Mouse (Mus musculus): ENCODE data around the gene Lpcat3. TPM values are rescaled to one million over a fixed set of nuclear protein-coding genes. Genes with fewer than 3 reads are reported as not detected.

Lpcat3 gene
- polyA plus RNA-seq, 1 experiment: 282 TPM

DNA sequence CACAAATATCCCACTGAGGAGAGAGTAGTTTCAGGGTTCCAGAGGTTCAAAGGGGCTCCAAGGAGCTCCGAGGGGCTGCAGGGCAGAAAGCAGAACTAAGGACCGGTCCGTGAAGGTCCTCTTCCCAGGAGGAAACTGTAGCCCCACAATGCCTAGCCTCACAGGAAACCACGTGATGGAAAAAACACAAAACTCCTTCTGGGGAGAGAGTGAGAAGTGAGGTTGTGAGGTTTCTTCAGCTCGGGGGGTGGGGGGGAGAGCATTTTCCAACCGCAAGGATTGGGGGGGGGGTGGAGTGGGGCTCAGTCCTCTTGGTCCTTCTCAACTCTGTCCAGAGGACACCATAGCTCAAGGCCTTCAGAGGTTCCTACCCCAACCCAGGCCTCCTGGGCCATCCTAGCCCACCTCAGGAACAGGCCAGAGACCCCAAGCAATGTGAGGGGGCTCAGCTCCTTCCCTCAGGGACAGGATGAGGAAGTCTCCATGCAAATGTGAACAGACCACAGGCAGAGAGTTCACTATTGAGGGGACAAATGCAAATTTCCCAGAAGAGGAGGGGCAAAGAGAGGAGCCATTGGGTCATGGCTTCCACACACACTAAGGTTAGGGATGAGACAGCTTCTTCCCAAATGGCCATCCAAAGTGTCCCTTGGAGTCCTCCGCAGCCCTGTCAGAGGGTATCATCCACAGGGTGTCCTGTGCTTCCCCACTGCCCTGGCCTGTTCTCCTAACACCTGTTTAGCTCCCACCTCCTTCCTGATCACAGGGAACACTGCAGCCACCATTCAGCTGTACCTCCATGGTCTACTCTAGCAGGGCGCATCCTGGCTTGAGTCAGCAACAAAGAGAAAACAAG is 67.3 kb downstream of the Lpcat3 start:
- H3K4me3 ChIP-seq (ENCODE audit: control insufficient read depth, low read depth, low read length): no peak overlapping the region
- no peaks in the 10 kb centered on the region for H3K36me3 ChIP-seq (ENCODE audit: control insufficient read depth, insufficient read depth, low read length)
- H3K27me3 ChIP-seq (ENCODE audit: control insufficient read depth, insufficient read depth, low read length): no peaks in the 10 kb centered on the region
- TF ChIP-seq CTCF (IDR thresholded peaks at IDR 0.05; ENCODE audit: control insufficient read depth, insufficient read depth, insufficient replicate concordance, low read depth, low read length) (no peak), POLR2A (IDR thresholded peaks at IDR 0.05; ENCODE audit: control insufficient read depth, low read depth, low read length) (no peak)
- no peaks in the 10 kb centered on the region for H3K4me1 ChIP-seq (ENCODE audit: control insufficient read depth, insufficient read depth, low read length)
- H3K27ac ChIP-seq (ENCODE audit: control insufficient read depth, insufficient read depth, low read depth, low read length): no peak overlapping the region

DNA sequence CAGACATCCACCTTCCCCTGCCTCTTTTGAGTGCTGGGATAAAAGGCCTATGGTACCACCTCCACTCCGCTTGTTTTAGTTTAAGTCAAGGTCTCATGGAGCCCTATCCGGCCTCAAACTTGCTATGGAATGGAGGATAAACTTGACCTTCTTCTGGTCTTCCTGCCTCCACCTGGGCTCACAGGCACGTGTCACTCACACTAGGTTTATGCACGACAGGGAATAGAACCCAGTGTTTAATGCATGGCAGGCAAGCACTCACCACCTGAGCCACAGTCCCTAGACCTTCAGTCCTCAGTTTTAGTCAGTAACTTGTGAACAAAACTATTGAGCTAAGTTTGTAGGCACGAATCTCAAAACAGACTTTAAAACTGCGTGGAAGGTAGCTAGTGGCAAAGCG is 68.2 kb downstream of the Lpcat3 start:
- Histone ChIP-seq H3K36me3 (ENCODE audit: control insufficient read depth, insufficient read depth, low read length) (no peaks in the 10 kb centered on the region), H3K27ac (ENCODE audit: control insufficient read depth, insufficient read depth, low read depth, low read length) (no peak overlapping the region), H3K4me3 (ENCODE audit: control insufficient read depth, low read depth, low read length) (no peak overlapping the region), H3K27me3 (ENCODE audit: control insufficient read depth, insufficient read depth, low read length) (no peaks in the 10 kb centered on the region), H3K4me1 (ENCODE audit: control insufficient read depth, insufficient read depth, low read length) (no peaks in the 10 kb centered on the region)
- TF ChIP-seq POLR2A (IDR thresholded peaks at IDR 0.05; ENCODE audit: control insufficient read depth, low read depth, low read length) (no peak), CTCF (IDR thresholded peaks at IDR 0.05; ENCODE audit: control insufficient read depth, insufficient read depth, insufficient replicate concordance, low read depth, low read length) (no peak)

DNA sequence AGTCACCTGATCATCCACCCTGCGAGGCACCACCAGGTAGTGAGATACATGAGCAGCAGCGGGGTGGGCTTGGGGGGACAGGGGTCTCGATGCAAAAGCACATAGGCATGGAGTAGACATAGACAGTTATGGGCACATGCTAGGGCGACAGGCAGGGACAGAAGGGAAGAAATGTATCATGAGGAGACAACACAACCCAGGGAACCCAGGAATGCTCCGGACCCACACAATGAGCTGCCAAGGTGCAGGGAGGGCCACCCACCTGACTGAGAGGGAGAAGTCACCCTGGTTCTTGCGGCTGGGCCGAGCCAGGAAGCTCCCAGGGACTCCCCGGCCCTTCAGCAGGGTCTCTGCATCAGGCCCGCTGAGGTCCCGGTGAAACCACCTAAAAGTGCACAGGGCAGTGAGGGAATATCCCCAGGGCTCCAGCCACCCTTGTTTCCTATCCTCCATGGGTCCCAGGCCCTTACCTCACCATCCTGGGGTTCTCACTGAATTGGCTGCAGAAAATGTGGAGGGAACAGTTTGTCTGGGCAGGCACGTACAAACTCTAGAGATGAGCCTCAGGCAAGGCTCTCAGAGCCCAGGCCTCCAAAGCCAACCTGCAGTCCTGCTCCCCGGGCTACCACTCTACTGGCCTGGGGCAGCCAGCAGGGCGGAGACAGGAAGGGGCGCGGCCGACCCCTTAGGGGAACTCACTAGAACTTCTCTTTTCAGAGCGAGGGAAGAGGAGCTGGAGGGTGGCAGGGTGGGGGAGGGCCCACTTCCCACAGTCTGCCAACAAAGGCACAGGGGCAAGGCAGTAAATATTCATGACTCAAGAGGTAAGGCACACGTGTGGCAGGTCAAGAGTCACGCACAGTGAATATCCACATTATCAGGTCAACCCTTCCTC is 69.9 kb downstream of the Lpcat3 start:
- H3K4me1 ChIP-seq (ENCODE audit: control insufficient read depth, insufficient read depth, low read length): no peaks in the 10 kb centered on the region
- H3K36me3 ChIP-seq (ENCODE audit: control insufficient read depth, insufficient read depth, low read length): no peaks in the 10 kb centered on the region
- TF ChIP-seq CTCF (IDR thresholded peaks at IDR 0.05; ENCODE audit: control insufficient read depth, insufficient read depth, insufficient replicate concordance, low read depth, low read length): no peak
- no peak for TF ChIP-seq POLR2A (IDR thresholded peaks at IDR 0.05; ENCODE audit: control insufficient read depth, low read depth, low read length)
- no peaks in the 10 kb centered on the region for H3K27me3 ChIP-seq (ENCODE audit: control insufficient read depth, insufficient read depth, low read length)
- no peak overlapping the region for H3K27ac ChIP-seq (ENCODE audit: control insufficient read depth, insufficient read depth, low read depth, low read length)
- H3K4me3 ChIP-seq (ENCODE audit: control insufficient read depth, low read depth, low read length): no peak overlapping the region

DNA sequence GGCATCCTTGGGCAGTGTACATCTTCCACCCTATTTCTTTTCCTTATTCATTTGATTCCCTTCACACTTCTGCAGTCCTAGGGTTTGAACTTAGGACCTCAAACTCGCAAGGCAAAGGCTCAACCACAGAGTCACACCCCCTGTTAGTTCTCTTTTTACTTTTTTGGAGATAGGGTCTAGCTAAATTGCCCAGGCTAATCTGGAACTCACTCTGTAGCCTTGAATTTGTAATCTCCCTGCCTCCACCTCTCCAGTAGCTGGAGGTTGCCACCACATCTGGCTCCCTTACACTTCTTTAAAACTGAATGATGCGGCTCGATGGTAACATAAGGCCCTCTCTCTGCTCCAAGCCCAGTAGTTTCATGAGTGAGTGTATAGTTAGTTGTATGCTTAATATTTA is 71.6 kb downstream of the Lpcat3 start:
- Histone ChIP-seq H3K4me1 (ENCODE audit: control insufficient read depth, insufficient read depth, low read length) (no peaks in the 10 kb centered on the region; the same call in none of the 2 replicates), H3K27me3 (ENCODE audit: control insufficient read depth, insufficient read depth, low read length) (no peaks in the 10 kb centered on the region), H3K36me3 (ENCODE audit: control insufficient read depth, insufficient read depth, low read length) (no peaks in the 10 kb centered on the region), H3K27ac (ENCODE audit: control insufficient read depth, insufficient read depth, low read depth, low read length) (no peak overlapping the region), H3K4me3 (ENCODE audit: control insufficient read depth, low read depth, low read length) (no peak overlapping the region)
- TF ChIP-seq CTCF (IDR thresholded peaks at IDR 0.05; ENCODE audit: control insufficient read depth, insufficient read depth, insufficient replicate concordance, low read depth, low read length): no peak
- TF ChIP-seq POLR2A (IDR thresholded peaks at IDR 0.05; ENCODE audit: control insufficient read depth, low read depth, low read length): no peak

DNA sequence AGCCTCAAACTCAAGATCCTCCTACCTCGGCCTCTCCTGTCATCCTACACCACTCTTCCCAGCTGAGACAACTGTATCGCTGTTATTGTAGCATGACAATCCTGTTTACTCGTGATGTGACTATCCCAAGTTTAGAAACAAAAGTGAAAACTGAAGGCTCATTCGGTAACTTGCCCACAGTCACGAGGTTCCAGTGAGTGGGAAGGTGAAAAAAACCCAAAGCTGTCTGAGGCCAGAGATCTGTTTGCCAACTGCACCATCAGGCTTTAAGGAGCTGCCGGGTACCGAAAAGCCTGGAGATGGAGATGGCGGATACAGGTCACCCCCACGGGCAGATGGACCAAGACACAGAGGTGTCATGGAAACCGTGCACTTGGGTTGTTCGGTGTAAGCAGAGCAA is 74.2 kb downstream of the Lpcat3 start:
- H3K4me3 ChIP-seq (ENCODE audit: control insufficient read depth, low read depth, low read length): no peak overlapping the region
- H3K4me1 ChIP-seq (ENCODE audit: control insufficient read depth, insufficient read depth, low read length): peaks cover 8% of the 10 kb centered on the region
- no peaks in the 10 kb centered on the region for H3K36me3 ChIP-seq (ENCODE audit: control insufficient read depth, insufficient read depth, low read length)
- TF ChIP-seq CTCF (IDR thresholded peaks at IDR 0.05; ENCODE audit: control insufficient read depth, insufficient read depth, insufficient replicate concordance, low read depth, low read length) (no peak), POLR2A (IDR thresholded peaks at IDR 0.05; ENCODE audit: control insufficient read depth, low read depth, low read length) (no peak)
- H3K27ac ChIP-seq (ENCODE audit: control insufficient read depth, insufficient read depth, low read depth, low read length): no peak overlapping the region
- H3K27me3 ChIP-seq (ENCODE audit: control insufficient read depth, insufficient read depth, low read length): no peaks in the 10 kb centered on the region

DNA sequence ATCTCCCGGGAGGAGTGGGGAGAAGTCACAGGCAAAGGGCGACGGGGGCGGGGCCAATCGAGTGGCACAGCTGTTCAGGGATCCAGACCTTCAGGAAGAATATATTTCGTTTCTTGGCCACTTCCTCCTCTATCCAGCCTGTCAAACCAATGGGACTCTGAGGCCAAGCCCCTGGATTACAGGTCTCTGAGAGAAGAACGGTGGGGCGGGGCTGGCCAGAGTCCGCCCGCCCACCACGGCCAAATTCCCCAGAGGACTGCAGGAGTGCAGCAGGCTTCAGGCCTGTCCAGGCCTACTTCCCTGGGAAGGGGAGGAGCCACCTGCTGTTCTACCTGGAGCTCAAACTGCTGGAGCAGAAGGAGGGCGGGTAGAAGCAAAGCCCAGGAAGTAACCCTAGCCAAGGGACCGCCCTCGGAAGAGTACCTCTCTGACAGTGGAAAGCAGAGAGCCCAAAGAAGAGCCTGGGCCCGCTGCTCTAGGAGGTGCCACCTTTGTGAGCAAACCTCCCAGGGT is 75.7 kb downstream of the Lpcat3 start, which contains the start of gene Ptpn6:
Ptpn6 (minus strand) TSS at position 204 of the 513 bp plus-strand sequence.
- H3K27ac ChIP-seq (ENCODE audit: control insufficient read depth, insufficient read depth, low read depth, low read length): no peak within 1 kb of the TSS

More for the DNA sequence above, 75.7 kb downstream of the Lpcat3 start, which contains the start of gene Ptpn6:
- no peaks in the 10 kb centered on the region for H3K27me3 ChIP-seq (ENCODE audit: control insufficient read depth, insufficient read depth, low read length)
- H3K36me3 ChIP-seq (ENCODE audit: control insufficient read depth, insufficient read depth, low read length): no peaks in the 10 kb centered on the region
- peak within 1 kb of the TSS; percentile 6; the same call in 1 of the 2 replicates for H3K4me3 ChIP-seq (ENCODE audit: control insufficient read depth, low read depth, low read length)
- peaks cover 8% of the 10 kb centered on the region for H3K4me1 ChIP-seq (ENCODE audit: control insufficient read depth, insufficient read depth, low read length)
- TF ChIP-seq CTCF (IDR thresholded peaks at IDR 0.05; ENCODE audit: control insufficient read depth, insufficient read depth, insufficient replicate concordance, low read depth, low read length): no peak
- no peak for TF ChIP-seq POLR2A (IDR thresholded peaks at IDR 0.05; ENCODE audit: control insufficient read depth, low read depth, low read length)
